Mouse (Mus musculus) spleen, adult 10 weeks (tissue): Measurements from ENCODE around the gene Olfr556. TPM values are rescaled to one million over a fixed set of nuclear protein-coding genes. Genes with fewer than 3 reads are reported as not detected.

Experiments used
- polyA plus RNA-seq: library from polyadenylated mRNA; stranded (reverse); fragments of 350-450 nt; fragmentation: Illumina TruSeq; extraction: RNeasy Lipid Tissue Mini Kit (QIAGEN cat#74804); gene quantifications from one replicate; pipeline ENCODE4 v1.2.3, GENCODE M21; 2015; ENCODE audit warnings: low replicate concordance; ENCODE audit not compliant: insufficient read depth

The Olfr556 gene
- polyA plus RNA-seq, result not detected

DNA sequence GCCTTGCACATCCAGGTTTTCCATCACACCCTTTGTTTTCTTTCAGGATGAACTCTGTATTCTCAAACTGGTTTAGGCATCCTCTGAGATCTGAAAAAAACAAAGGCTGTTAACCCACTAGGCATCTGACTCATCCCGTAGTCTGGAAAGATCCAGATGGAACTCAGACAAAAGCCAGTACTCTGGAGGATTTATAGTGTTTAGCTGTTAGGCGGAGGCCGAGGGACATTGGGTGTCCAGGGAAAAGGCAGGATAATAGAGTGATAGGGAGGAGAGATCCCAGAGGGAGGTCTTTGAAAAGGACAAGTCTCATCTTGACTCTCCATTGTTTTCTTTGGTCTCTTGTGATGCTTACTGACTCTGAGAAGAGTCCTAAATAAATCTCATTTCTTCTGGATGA, at the start of gene Olfr556:
Olfr556 (plus strand) TSS at position 301 of the 400 bp plus-strand sequence.

DNA sequence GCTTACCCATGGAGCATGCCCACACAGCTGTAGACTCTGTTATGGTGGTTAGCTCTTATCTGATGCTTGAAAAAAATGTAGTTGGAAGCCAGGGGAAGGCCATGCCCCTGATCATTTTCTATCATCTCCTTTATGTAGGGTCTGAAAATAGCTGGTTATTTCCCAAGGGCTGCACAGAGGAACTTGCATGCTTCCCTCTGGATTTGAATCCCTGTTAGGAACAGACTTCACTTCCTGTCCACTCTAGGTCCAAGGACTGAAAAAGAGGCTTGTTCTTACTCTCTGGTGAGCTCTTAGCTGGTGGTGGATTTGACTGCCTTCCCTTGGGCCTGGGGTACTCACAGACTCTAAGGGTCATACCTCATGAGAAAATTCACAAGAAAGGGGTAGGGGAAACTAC, 46.6 kb upstream of the Olfr556 start, which contains the start of gene Olfr553:
Olfr553 (minus strand) TSS at position 101 of the 400 bp plus-strand sequence.

DNA sequence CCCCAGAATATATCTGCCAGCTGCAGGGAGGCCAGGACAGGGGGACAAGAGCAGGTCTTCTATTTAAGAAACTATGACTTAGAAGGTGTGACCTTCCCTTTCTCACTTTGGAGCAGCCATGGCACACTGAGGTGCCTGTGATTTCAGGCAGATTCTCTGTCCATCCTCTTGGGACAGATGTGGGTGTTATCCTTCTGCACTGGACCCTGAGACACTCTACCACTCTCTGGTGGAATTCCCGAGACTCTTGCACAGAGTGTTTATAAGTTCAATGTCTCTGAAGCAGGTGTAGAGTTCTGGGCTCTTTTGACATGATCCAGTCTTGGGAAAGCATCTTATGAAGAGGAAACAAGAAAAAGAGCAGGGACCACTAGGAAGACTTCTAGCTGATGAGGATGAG, 26.6 kb upstream of the Olfr556 start, which contains the start of gene Olfr554:
Olfr554 (plus strand) TSS at position 301 of the 400 bp plus-strand sequence.

DNA sequence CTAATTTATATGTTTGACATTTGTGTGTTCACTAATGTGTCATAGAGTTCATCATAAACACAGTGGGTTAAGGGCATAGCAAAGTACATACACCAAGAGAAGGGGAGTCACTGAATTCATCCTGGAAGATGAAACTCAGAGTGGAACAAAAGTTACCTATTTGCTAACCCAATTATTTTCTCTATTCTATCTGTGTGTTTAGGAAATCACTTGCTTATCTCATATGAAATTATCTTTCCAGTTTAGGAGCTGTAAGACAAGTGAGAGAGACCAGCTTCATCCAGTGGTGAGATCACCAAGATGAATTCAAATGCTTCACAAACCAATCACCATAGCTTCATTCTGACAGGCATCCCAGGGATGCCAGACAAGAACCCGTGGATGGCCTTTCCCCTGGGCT, 6.2 kb upstream of the Olfr556 start, which contains the start of gene Olfr555:
Olfr555 (plus strand) TSS at position 301 of the 400 bp plus-strand sequence.

DNA sequence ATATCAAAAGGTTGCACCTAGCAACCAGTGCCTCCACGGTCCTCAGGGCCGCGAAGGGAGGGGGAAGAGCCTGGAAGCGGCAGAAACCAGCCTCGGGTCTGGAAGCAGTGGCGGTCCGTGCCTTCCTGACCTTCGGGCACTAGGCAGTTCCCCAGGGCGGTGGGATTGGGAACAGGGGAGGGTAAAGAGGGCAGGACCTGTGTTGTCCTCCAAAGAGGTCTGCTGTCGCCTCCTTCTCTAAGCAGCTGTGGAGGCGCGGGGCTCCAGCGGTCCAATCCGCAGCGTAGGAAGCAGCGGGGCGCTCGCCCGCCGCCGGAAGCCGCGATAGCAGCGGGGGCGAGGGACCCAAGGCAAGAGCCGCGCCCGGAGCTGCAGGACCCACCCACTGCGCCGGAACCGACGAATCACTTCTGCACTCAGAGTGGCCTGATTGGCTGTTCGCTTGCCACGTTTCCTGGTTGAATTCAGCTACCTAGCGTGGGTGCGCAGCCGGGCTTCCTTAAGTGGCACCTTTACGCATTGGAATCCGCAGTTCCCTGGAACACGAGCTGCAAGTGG, 22.3 kb downstream of the Olfr556 start, which contains the start of gene Trim68:
Trim68 (minus strand) TSS at position 384 of the 558 bp plus-strand sequence.

DNA sequence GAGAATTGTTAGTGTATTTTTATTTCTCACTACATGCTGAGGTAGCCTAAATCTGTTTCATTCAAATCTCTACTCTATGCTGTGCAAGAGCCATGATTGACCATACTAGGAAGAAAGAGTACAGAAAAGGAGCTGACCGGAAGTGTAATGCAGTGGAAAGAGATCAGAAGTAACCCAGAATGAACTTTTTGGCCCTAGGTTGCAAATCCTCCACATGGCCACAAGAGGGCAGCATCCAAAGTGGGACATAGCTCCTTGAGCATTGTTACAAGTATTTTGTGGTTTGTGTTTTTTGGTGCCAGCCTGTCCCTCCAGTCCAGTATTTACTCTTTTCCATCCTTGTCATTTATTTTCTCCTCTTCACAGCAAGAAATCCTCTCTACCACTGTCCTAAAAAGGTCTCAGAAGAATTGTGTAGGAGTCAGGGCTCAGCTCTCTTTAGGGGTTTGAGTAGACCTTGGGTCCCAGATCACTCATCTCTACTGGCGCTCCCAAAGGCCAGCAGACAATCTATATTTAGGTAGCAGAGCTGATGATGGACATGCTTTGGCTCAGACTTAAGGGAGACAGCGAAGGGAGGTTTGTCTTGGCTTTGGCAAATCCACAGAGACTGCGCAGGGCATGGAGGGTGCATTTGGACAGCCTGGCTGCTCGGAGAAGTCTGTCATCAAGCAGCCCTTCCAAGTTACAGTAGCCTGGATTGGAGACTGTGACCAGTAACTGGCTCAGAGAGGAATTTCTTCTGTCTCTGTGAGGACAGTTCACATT, 30.8 kb downstream of the Olfr556 start, which contains the start of gene Olfr557:
Olfr557 (plus strand) TSS at position 553 of the 768 bp plus-strand sequence.

DNA sequence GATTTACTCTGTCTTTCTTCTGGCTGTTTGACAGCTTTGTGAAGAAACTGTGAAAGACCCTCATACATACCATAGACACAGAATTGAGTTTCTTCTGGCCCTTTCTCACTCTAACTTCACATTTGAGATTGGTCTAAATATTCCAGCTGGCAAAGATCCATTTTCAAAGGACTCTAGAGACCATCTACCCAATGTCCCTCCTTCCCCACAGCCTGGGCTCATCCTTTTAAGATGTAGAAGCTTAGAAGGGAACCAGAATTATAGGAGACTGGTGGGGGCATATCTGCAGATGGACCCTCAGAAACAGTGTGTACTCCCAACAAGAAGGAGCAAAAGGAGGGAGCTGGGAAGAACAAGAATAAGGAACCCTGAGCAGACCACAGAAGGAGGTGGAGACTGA, 37.2 kb downstream of the Olfr556 start, which contains the start of gene Olfr558:
Olfr558 (plus strand) TSS at position 301 of the 400 bp plus-strand sequence.

DNA sequence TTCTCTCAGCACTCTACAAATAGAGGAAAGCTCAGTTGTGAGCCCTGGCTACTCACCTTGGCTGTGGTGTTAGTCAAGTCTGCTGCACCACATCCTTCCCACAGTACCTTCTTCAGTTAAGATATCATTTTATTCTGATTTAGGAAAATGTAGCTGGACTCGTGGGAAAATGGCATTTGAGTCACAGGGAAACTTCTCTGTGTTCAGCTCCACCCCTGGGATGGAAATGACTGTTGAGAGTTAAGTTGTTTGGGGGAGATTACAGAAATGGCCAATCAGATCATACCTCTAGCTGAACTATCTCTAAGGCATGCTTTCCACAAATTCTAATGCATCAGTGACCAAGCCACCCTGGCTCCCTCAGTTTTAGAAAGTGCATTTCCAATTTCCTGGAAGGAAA, 54.3 kb downstream of the Olfr556 start, which contains the start of gene Olfr33:
Olfr33 (minus strand) TSS at position 101 of the 400 bp plus-strand sequence.

Other genes with a start within 250 kb of the Olfr556 start
- 55.2 TPM for gene Rrm1, start 223.2 kb upstream of the Olfr556 start, polyA plus RNA-seq
- not detected for gene Olfr543, start 183.2 kb upstream of the Olfr556 start, polyA plus RNA-seq
- gene Olfr544, start 176.6 kb upstream of the Olfr556 start, polyA plus RNA-seq, result not detected
- gene Olfr545, start 165.3 kb upstream of the Olfr556 start, polyA plus RNA-seq, result not detected
- not detected for gene Olfr547, start 130.2 kb upstream of the Olfr556 start, polyA plus RNA-seq
- not detected for gene Olfr548-ps1, start 124.0 kb upstream of the Olfr556 start, polyA plus RNA-seq
- not detected for gene Olfr549, start 115.0 kb upstream of the Olfr556 start, polyA plus RNA-seq
- gene Trim21, start 99.4 kb upstream of the Olfr556 start, polyA plus RNA-seq, result 58.5 TPM
- not detected for gene Olfr550, start 93.5 kb upstream of the Olfr556 start, polyA plus RNA-seq
- not detected for gene Olfr551, start 73.0 kb upstream of the Olfr556 start, polyA plus RNA-seq
- gene Olfr552, start 67.1 kb upstream of the Olfr556 start, polyA plus RNA-seq, result not detected
- gene Olfr553, start 46.7 kb upstream of the Olfr556 start, polyA plus RNA-seq, result not detected
- gene Olfr554, start 26.5 kb upstream of the Olfr556 start, polyA plus RNA-seq, result not detected
- gene Olfr555, start 6.1 kb upstream of the Olfr556 start, polyA plus RNA-seq, result not detected
- gene Trim68, start 22.4 kb downstream of the Olfr556 start, polyA plus RNA-seq, result 25.7 TPM
- not detected for gene Olfr557, start 31.0 kb downstream of the Olfr556 start, polyA plus RNA-seq
- gene Olfr558, start 37.3 kb downstream of the Olfr556 start, polyA plus RNA-seq, result 0.52 TPM
- gene Olfr33, start 54.2 kb downstream of the Olfr556 start, polyA plus RNA-seq, result not detected
- gene Olfr559, start 62.6 kb downstream of the Olfr556 start, polyA plus RNA-seq, result not detected
- gene Olfr560, start 94.5 kb downstream of the Olfr556 start, polyA plus RNA-seq, result not detected
- 0.35 TPM for gene Olfr78, start 94.6 kb downstream of the Olfr556 start, polyA plus RNA-seq
- not detected for gene Olfr561, start 106.3 kb downstream of the Olfr556 start, polyA plus RNA-seq
- gene Olfr564, start 138.6 kb downstream of the Olfr556 start, polyA plus RNA-seq, result not detected
- gene Olfr566, start 193.9 kb downstream of the Olfr556 start, polyA plus RNA-seq, result not detected
- gene Olfr568, start 212.2 kb downstream of the Olfr556 start, polyA plus RNA-seq, result not detected
- gene Olfr569, start 226.0 kb downstream of the Olfr556 start, polyA plus RNA-seq, result not detected
- not detected for gene Olfr570, start 229.7 kb downstream of the Olfr556 start, polyA plus RNA-seq